27 mouse cellular contexts compared by ENCODE assay signal in the genomic region with DNA sequence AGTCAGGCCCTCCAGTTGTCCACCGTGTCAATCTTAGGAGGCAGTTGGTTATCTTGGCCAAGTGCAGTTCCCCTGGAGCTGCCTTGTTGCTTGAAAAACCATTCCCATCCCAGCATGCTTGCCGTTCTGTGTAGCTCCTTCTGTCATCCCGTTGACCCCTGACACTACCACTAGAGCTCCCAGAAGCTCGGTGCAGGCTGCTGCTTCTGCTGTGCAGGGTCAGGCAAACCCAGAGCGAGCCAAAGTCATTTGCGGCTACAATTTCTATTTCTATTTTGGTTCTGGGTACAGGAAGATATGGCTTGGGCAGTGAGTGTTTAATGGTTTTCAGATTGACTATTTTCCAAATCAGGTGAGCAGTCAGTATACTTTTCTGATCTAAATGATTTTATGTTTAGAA. TPM values are rescaled to one million over a fixed set of nuclear protein-coding genes. Genes with fewer than 3 reads are reported as not detected.
DNase-seq lines count a peak whose midpoint lies in the region; ATAC-seq and TF ChIP-seq lines count a peak whose summit lies in the region.
"Had no signal": no experiment of that assay in that cellular context is flagged by ENCODE, and none has a peak within 500 bp of the region (broad histone marks: within the 10 kb centered on the region; RNA-seq: fewer than 3 reads in every experiment).

No protein-coding gene starts in this region.

- TF ChIP-seq EP300 in heart, postnatal 0 days (IDR thresholded peaks at IDR 0.05; ENCODE audit: low read depth), result no peak

- 46% methylated on average over 6 of the region's 6 CpGs for WGBS in heart, embryonic 10.5 days
- WGBS in heart, postnatal 0 days, result 24% methylated on average over 6 of the region's 6 CpGs
- 67% methylated on average over 6 of the region's 6 CpGs for WGBS in midbrain, embryonic 10.5 days
- WGBS in midbrain, embryonic 14.5 days, result 61% methylated on average over 6 of the region's 6 CpGs

- ATAC-seq in heart, postnatal 0 days (ENCODE audit: insufficient read depth, low read depth), result peak; percentile 39; the same call in 1 of the 2 replicates
- ATAC-seq in midbrain, embryonic 14.5 days (ENCODE audit: low FRiP score, low TSS enrichment), result no peak
- ATAC-seq: activated CD4-positive, CD25-positive, alpha-beta regulatory T cell, adult 4 months; forebrain, embryonic 13.5 days; hindbrain, postnatal 0 days had no signal

- H3K27ac ChIP-seq in heart, embryonic 10.5 days, result peak overlapping the region; percentile 44; the same call in 1 of the 2 replicates
- peak overlapping the region; percentile 23; the same call in 1 of the 2 replicates for H3K27ac ChIP-seq in heart, postnatal 0 days (ENCODE audit: low read depth)
- peak overlapping the region; percentile 24; the same call in 1 of the 2 replicates for H3K27ac ChIP-seq in midbrain, embryonic 10.5 days (replicated peaks)
- H3K27ac ChIP-seq in midbrain, embryonic 14.5 days (replicated peaks; ENCODE audit: low read depth, low read length), result no peak overlapping the region
- H3K27ac ChIP-seq: embryonic facial prominence, embryonic 15.5 days; forebrain, embryonic 13.5 days; hindbrain, postnatal 0 days; liver, embryonic 14.5 days; macrophage; neural tube, embryonic 12.5 days had no signal

- no peaks in the 10 kb centered on the region for H3K9me3 ChIP-seq in heart, embryonic 10.5 days
- H3K9me3 ChIP-seq in heart, postnatal 0 days (replicated peaks; ENCODE audit: control insufficient read depth, low read length), result no peaks in the 10 kb centered on the region
- H3K9me3 ChIP-seq in midbrain, embryonic 10.5 days (replicated peaks), result no peaks in the 10 kb centered on the region
- no peaks in the 10 kb centered on the region for H3K9me3 ChIP-seq in midbrain, embryonic 14.5 days (ENCODE audit: control insufficient read depth, low read length)
- H3K9me3 ChIP-seq: embryonic facial prominence, embryonic 10.5 days; embryonic facial prominence, embryonic 15.5 days; forebrain, embryonic 13.5 days; neural tube, embryonic 12.5 days had no signal

- H3K9ac ChIP-seq in heart, postnatal 0 days (replicated peaks; ENCODE audit: low read depth, low read length), result no peak overlapping the region
- no peak overlapping the region for H3K9ac ChIP-seq in midbrain, embryonic 14.5 days (replicated peaks; ENCODE audit: low read length)
- H3K9ac ChIP-seq: embryonic facial prominence, embryonic 15.5 days; forebrain, embryonic 13.5 days; liver, embryonic 14.5 days; neural tube, embryonic 12.5 days had no signal

- TF ChIP-seq CTCF in heart, postnatal 0 days (IDR thresholded peaks at IDR 0.05; ENCODE audit: low read depth), result no peak

- 0 out of 2 replicates have a peak, but pooled peaks cover 3% of the 10 kb centered on the region for H3K36me3 ChIP-seq in heart, embryonic 10.5 days
- H3K36me3 ChIP-seq in heart, postnatal 0 days (replicated peaks; ENCODE audit: control insufficient read depth, insufficient read depth, low read length), result no peaks in the 10 kb centered on the region
- H3K36me3 ChIP-seq in midbrain, embryonic 10.5 days, result no peaks in the 10 kb centered on the region
- no peaks in the 10 kb centered on the region for H3K36me3 ChIP-seq in midbrain, embryonic 14.5 days (ENCODE audit: control insufficient read depth, insufficient read depth, low read length)
- H3K36me3 ChIP-seq: embryonic facial prominence, embryonic 15.5 days; neural tube, embryonic 12.5 days had no signal

- no peak overlapping the region for H3K4me2 ChIP-seq in heart, postnatal 0 days (ENCODE audit: low read depth, low read length)
- H3K4me2 ChIP-seq in midbrain, embryonic 14.5 days (ENCODE audit: low read length), result no peak overlapping the region
- H3K4me2 ChIP-seq: embryonic facial prominence, embryonic 15.5 days; forebrain, embryonic 13.5 days; neural tube, embryonic 12.5 days had no signal

- intact Hi-C loops in heart, postnatal 36 days (cut with DNase I), result loop anchor here (10.0 kb wide), 1 partner anchor 395 kb away; no protein-coding TSS in a partner anchor
- intact Hi-C loops in heart, postnatal 14 days (cut with DNase I), result loop anchor here (5.0 kb wide), 1 partner anchor 43 kb away; the partner anchor contains the start of gene Atp11a

- no peaks in the 10 kb centered on the region for H3K27me3 ChIP-seq in heart, embryonic 10.5 days (ENCODE audit: insufficient read depth, poor library complexity, severe bottlenecking)
- H3K27me3 ChIP-seq in heart, postnatal 0 days (ENCODE audit: control insufficient read depth, insufficient read depth, low read length), result no peaks in the 10 kb centered on the region
- no peaks in the 10 kb centered on the region for H3K27me3 ChIP-seq in midbrain, embryonic 10.5 days (ENCODE audit: low read depth, poor library complexity, severe bottlenecking)
- no peaks in the 10 kb centered on the region for H3K27me3 ChIP-seq in midbrain, embryonic 14.5 days (ENCODE audit: control insufficient read depth, insufficient read depth, low read length)
- H3K27me3 ChIP-seq: embryonic facial prominence, embryonic 15.5 days; forebrain, embryonic 13.5 days; neural tube, embryonic 12.5 days had no signal

- no peak overlapping the region for H3K4me3 ChIP-seq in heart, embryonic 10.5 days
- H3K4me3 ChIP-seq in heart, postnatal 0 days (ENCODE audit: low read depth, low read length), result no peak overlapping the region
- H3K4me3 ChIP-seq in midbrain, embryonic 10.5 days, result no peak overlapping the region
- H3K4me3 ChIP-seq in midbrain, embryonic 14.5 days (replicated peaks; ENCODE audit: low read depth, low read length), result no peak overlapping the region
- H3K4me3 ChIP-seq: embryonic facial prominence, embryonic 10.5 days; embryonic facial prominence, embryonic 15.5 days; forebrain, embryonic 13.5 days; myocyte; neural tube, embryonic 12.5 days had no signal

- peaks cover 57% of the 10 kb centered on the region for H3K4me1 ChIP-seq in heart, embryonic 10.5 days
- H3K4me1 ChIP-seq in heart, postnatal 0 days (ENCODE audit: control insufficient read depth, insufficient read depth), result peaks cover 35% of the 10 kb centered on the region
- peaks cover 38% of the 10 kb centered on the region for H3K4me1 ChIP-seq in midbrain, embryonic 10.5 days
- 0 out of 2 replicates have a peak, but pooled peaks cover 3% of the 10 kb centered on the region for H3K4me1 ChIP-seq in midbrain, embryonic 14.5 days (ENCODE audit: control insufficient read depth, insufficient read depth, low read length)

- peak; percentile 24 for DNase-seq in embryo, embryonic 10.5 days (ENCODE audit: low spot score)
- no peak for DNase-seq in embryo, embryonic 10 days (ENCODE audit: low spot score)
- DNase-seq in heart, embryonic 10.5 days (ENCODE audit: low spot score), result no peak
- no peak for DNase-seq in heart, postnatal 36 days
- peak; percentile 43 for DNase-seq in heart, postnatal 0 days (ENCODE audit: low spot score)
- DNase-seq in heart, postnatal 14 days, result no peak
- no peak for DNase-seq in midbrain, embryonic 10.5 days (ENCODE audit: low spot score)
- no peak for DNase-seq in midbrain, embryonic 14.5 days
- DNase-seq: adrenal gland, adult 2 months; adrenal gland, postnatal 36 days; cerebellum, adult 18-20 months; cerebellum, postnatal 10 days; liver; lung, adult 2 months; lung, postnatal 10 days; right cerebral cortex, postnatal 4 days; thymus, adult 2 months; thymus, postnatal 36 days had no signal

RNA-seq across cellular contexts. Expression of gene Atp11a, which starts 43.0 kb away (rescaled TPM):
- 11.7 and 17.9 TPM in 2 replicates for polyA plus RNA-seq in heart, embryonic 10.5 days (2016; fragmentation: Nextera tagmentation; extraction: Ambion mirVana)
- 10 to 100 TPM; 77.9 to 88.4 TPM for total RNA-seq in heart, postnatal 36 days (2021)
- 77.4 and 81.7 TPM in 2 replicates for total RNA-seq in heart, postnatal 0 days (2014; rRNA removed; ENCODE audit: low replicate concordance)
- 8.4 and 10.5 TPM in 2 replicates for polyA plus RNA-seq in heart, postnatal 0 days (2015; fragmentation: Nextera tagmentation; extraction: Ambion mirVana)
- 10 to 100 TPM; 80.4 to 85.6 TPM for total RNA-seq in heart, postnatal 14 days (2021)
- 6.4 and 7.3 TPM in 2 replicates for polyA plus RNA-seq in midbrain, embryonic 10.5 days (2016; fragmentation: Nextera tagmentation; extraction: Ambion mirVana)
- polyA plus RNA-seq in midbrain, embryonic 14.5 days (2014; fragmentation: Nextera tagmentation; extraction: Ambion mirVana), result 13.6 and 16.5 TPM in 2 replicates

Comparison
In these comparisons a context has a peak if more than half of its experiments do, and no peak if none do; other contexts are left out.
1. DNase-seq: peak in embryo, embryonic 10.5 days (single experiment) and heart, postnatal 0 days (single experiment); none in embryo, embryonic 10 days (single experiment), heart, embryonic 10.5 days (single experiment), heart, postnatal 36 days (0 of 2), heart, postnatal 14 days (0 of 2), midbrain, embryonic 10.5 days (single experiment) and midbrain, embryonic 14.5 days (single experiment).